Mouse (Mus musculus): ENCODE measurements at regions not wholly inside any gene's neighbourhood (a gene's known extent, or its start where the extent isn't known, plus 50 kb on each side); places are given as distances from the start of the nearest gene placed in this dataset.
"Not testable (repeated sequence)": the region's sequence is repeated elsewhere in the genome, so short reads cannot be mapped to it uniquely, and the experiment has no call there.

DNA sequence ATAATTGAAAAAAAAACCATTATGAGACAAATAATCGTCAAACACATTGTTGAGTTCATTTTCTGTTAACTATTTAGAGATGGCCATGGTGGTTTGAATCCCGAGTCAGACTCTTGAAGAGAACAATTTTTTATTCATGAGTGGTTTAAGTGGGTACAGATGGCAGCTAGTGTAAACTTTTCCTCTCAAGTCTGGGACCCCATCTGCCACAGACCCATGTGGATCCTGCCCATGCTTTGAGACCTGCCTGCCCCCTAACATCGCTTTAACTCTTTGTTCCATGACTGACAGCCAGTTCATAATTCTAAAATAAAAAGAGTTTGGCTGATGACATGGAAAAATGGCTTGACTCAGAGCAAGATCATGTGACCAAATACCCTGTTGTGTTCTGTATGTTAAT is 166.2 kb upstream of the Edil3 start:
- DNase-seq (ENCODE audit: low spot score) = no peak
- Histone ChIP-seq H3K27me3 (ENCODE audit: control insufficient read depth, insufficient read depth, low read length) (no peaks in the 10 kb centered on the region), H3K36me3 (ENCODE audit: control insufficient read depth, insufficient read depth, low read length) (no peaks in the 10 kb centered on the region), H3K9me3 (ENCODE audit: control insufficient read depth, low read length) (no peaks in the 10 kb centered on the region), H3K4me2 (replicated peaks; ENCODE audit: low read depth, low read length, severe bottlenecking) (no peak overlapping the region), H3K4me1 (ENCODE audit: control insufficient read depth, insufficient read depth, low read length) (no peaks in the 10 kb centered on the region), H3K9ac (ENCODE audit: low read depth, low read length, severe bottlenecking) (no peak overlapping the region), H3K4me3 (replicated peaks; ENCODE audit: low read length) (no peak overlapping the region), H3K27ac (replicated peaks; ENCODE audit: low read depth, low read length) (no peak overlapping the region)
- TF ChIP-seq POLR2A (IDR thresholded peaks at IDR 0.05; ENCODE audit: borderline replicate concordance, extremely low read depth, insufficient read depth, insufficient read length) = no peak
- 73% methylated on average over 3 of the region's 3 CpGs for WGBS
- no peak for ATAC-seq (ENCODE audit: low FRiP score, low read depth)

DNA sequence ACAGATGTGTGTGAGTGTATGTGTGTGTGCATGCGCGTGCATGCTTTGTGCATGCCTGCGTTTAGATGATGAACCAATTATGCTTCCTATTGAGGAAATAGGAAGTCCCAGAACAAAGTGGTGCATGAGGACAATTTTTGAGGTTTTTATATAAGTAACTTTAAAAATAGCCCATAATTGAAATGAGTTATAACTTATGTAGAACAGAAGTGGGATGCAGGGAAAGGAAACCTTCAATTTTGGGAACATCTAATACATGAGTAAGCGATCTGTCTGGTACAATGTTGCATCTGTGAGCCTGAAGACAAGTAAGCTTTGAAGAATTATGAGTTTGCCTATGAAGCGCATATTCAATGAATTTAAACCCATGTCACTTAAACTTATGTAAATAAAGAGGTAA is 145.4 kb upstream of the Edil3 start:
- TF ChIP-seq POLR2A (IDR thresholded peaks at IDR 0.05; ENCODE audit: borderline replicate concordance, extremely low read depth, insufficient read depth, insufficient read length) = no peak
- Histone ChIP-seq H3K4me3 (replicated peaks; ENCODE audit: low read length) (no peak overlapping the region), H3K9ac (ENCODE audit: low read depth, low read length, severe bottlenecking) (no peak overlapping the region), H3K27me3 (ENCODE audit: control insufficient read depth, insufficient read depth, low read length) (no peaks in the 10 kb centered on the region), H3K36me3 (ENCODE audit: control insufficient read depth, insufficient read depth, low read length) (no peaks in the 10 kb centered on the region), H3K27ac (replicated peaks; ENCODE audit: low read depth, low read length) (no peak overlapping the region), H3K4me2 (replicated peaks; ENCODE audit: low read depth, low read length, severe bottlenecking) (no peak overlapping the region), H3K4me1 (ENCODE audit: control insufficient read depth, insufficient read depth, low read length) (no peaks in the 10 kb centered on the region), H3K9me3 (ENCODE audit: control insufficient read depth, low read length) (no peaks in the 10 kb centered on the region)
- DNase-seq (ENCODE audit: low spot score) = no peak
- ATAC-seq (ENCODE audit: low FRiP score, low read depth) = no peak
- 92% methylated on average over 5 of the region's 5 CpGs for WGBS

DNA sequence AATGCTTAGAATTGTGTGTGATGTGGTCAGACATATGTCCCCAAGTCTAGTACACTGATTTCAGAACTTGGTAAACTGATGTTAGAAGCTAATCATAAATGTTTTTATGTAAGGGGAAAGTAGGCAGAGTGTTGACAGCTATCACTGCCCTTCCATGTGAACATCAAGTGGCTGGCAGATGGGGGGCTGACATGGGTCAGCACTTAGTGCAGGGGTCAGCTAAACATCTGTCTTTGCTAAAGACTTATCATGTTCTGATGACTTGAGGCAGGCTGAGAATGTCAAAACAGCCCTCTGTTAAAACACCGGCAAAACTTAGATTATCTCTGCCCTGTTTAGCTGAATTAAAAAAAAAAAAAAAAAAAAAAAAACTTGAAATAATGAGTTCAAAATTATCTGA is 116.7 kb upstream of the Edil3 start:
- H3K4me3 ChIP-seq (replicated peaks; ENCODE audit: low read length) = no peak overlapping the region
- DNase-seq (ENCODE audit: low spot score) (no peak), ATAC-seq (ENCODE audit: low FRiP score, low read depth) (no peak)
- no peak overlapping the region for H3K4me2 ChIP-seq (replicated peaks; ENCODE audit: low read depth, low read length, severe bottlenecking)
- TF ChIP-seq POLR2A (IDR thresholded peaks at IDR 0.05; ENCODE audit: borderline replicate concordance, extremely low read depth, insufficient read depth, insufficient read length) = no peak
- H3K27ac ChIP-seq (replicated peaks; ENCODE audit: low read depth, low read length) = no peak overlapping the region
- H3K36me3 ChIP-seq (ENCODE audit: control insufficient read depth, insufficient read depth, low read length) = no peaks in the 10 kb centered on the region
- no peaks in the 10 kb centered on the region for H3K27me3 ChIP-seq (ENCODE audit: control insufficient read depth, insufficient read depth, low read length)
- 38% methylated on average over 1 of the region's 1 CpGs for WGBS
- H3K9ac ChIP-seq (ENCODE audit: low read depth, low read length, severe bottlenecking) = no peak overlapping the region
- no peaks in the 10 kb centered on the region for H3K4me1 ChIP-seq (ENCODE audit: control insufficient read depth, insufficient read depth, low read length)
- no peaks in the 10 kb centered on the region for H3K9me3 ChIP-seq (ENCODE audit: control insufficient read depth, low read length)

- H3K27me3 ChIP-seq (ENCODE audit: control insufficient read depth, insufficient read depth, low read length); H3K4me1 ChIP-seq (ENCODE audit: control insufficient read depth, insufficient read depth, low read length); H3K9ac ChIP-seq (ENCODE audit: low read depth, low read length, severe bottlenecking); H3K27ac ChIP-seq (replicated peaks; ENCODE audit: low read depth, low read length); H3K36me3 ChIP-seq (ENCODE audit: control insufficient read depth, insufficient read depth, low read length); H3K4me3 ChIP-seq (replicated peaks; ENCODE audit: low read length); H3K9me3 ChIP-seq (ENCODE audit: control insufficient read depth, low read length); H3K4me2 ChIP-seq (replicated peaks; ENCODE audit: low read depth, low read length, severe bottlenecking); DNase-seq (ENCODE audit: low spot score); ATAC-seq (ENCODE audit: low FRiP score, low read depth): not testable (repeated sequence)
- WGBS = 93% methylated on average over 2 of the region's 2 CpGs
These were observed 91.6 kb upstream of the Edil3 start for GRCm38 (mm10) chr13:88729626-88730025.

DNA sequence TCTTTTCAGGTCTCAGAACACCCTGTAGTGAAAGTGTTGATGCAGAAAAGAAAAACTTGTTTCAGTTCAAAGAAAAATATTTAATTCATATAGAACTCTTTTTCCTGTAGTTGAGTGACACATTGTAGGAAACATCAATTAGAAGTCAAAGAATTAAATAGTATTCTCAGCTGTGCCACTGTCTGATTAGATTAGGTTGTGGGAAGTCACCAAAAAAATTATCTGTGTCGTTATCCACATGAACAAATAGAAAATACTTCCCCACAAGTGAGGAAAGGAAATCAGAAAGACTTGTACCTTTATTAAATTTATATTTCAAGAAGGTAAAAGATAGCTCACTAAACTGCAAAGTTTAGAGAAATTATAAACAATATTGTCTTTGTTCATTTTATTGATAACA is 71.4 kb upstream of the Edil3 start:
- no peak overlapping the region for H3K4me3 ChIP-seq (replicated peaks; ENCODE audit: low read length)
- no peak for ATAC-seq (ENCODE audit: low FRiP score, low read depth)
- no peak for TF ChIP-seq POLR2A (IDR thresholded peaks at IDR 0.05; ENCODE audit: borderline replicate concordance, extremely low read depth, insufficient read depth, insufficient read length)
- no peaks in the 10 kb centered on the region; the same call in 1 of the 2 replicates for H3K9me3 ChIP-seq (ENCODE audit: control insufficient read depth, low read length)
- no peak overlapping the region for H3K9ac ChIP-seq (ENCODE audit: low read depth, low read length, severe bottlenecking)
- H3K4me2 ChIP-seq (replicated peaks; ENCODE audit: low read depth, low read length, severe bottlenecking) = no peak overlapping the region
- H3K4me1 ChIP-seq (ENCODE audit: control insufficient read depth, insufficient read depth, low read length) = no peaks in the 10 kb centered on the region
- H3K36me3 ChIP-seq (ENCODE audit: control insufficient read depth, insufficient read depth, low read length) = no peaks in the 10 kb centered on the region
- no peaks in the 10 kb centered on the region for H3K27me3 ChIP-seq (ENCODE audit: control insufficient read depth, insufficient read depth, low read length)
- no peak overlapping the region for H3K27ac ChIP-seq (replicated peaks; ENCODE audit: low read depth, low read length)
- DNase-seq (ENCODE audit: low spot score) = no peak
- 71% methylated on average over 1 of the region's 1 CpGs for WGBS
